Mouse (Mus musculus): ENCODE results near the gene Gm10638.

Gm10638 gene

GRCm38 (mm10) chr8:86740899-86741298, 4.6 kb upstream of the Gm10638 start:
- no peak for DNase-seq

- no peak for DNase-seq
These were observed 3.9 kb upstream of the Gm10638 start for GRCm38 (mm10) chr8:86741627-86742026.

DNA sequence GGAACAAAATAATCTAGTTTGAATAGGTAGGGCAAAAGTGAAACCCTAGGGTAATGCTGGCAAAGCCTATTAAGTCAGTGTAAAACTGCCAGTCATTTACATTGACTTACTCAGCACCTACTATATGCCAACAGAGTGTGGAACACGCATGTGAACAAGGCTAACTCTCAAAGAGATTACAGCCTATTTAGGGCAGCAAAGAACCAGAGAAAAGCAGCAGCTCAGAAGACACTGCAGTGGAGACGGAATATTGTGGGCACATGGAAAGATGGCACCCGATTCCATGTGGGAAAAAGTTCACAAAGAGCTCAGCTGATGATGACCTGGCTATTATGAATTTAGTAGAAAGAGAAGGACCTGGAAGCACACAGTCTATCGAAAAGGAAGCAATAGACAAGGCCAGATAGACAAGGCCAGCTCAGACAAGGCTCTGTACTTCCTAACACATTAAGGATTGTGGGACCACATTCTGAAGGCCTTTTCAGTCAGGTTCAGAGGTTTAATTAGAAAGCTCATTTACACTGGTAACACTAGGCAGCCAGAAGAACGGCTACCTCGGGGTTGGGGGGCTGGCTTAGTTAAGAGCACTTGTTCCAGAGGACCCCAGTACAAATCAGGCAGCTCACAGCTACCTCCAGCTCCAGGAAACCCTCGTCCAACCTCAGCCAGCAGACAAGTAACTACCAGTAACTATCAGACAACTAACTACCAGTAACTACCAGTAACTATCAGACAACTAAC, 2.7 kb upstream of the Gm10638 start:
- DNase-seq, result no peak

DNA sequence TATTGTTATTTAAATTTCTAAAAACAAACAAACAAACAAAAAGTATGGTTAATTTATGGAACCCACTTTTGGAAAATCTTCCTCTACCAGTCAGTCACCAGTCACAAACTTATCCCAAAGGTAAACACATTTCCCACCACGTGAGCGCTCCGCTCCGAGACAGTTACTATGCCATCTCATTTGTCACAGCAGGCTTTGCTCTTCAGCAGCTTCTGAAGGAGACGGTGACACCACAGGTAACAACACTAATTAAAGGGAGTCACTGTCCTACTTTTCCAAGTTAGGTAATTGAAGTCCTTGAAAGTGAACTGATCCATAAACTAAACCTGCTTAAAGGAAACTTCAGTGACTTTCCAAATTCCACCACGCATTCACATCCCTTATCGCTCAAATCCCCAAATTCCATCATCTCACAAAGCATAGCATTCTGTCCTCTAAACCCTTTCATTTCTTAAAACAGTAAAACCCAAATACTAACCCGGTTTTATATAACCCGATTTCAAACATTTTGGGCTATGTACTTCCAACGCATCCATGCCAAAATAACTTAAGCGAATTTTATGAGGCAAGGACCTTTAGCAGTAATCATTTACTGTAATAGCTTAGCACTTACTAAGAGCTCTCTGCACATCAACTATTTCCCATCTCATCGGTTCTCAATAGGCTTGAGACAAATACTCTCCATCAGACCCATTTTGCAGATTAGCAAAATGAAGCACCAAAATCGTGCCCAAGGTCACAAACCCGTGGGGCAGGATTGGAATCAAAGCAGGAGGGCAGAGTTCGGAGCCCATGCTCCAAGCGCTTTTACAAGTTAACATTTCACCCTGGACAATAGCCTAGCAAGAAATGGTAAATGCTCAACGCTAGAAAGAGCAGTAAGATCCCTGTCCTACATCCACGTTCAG, 932 bp upstream of the Gm10638 start:
- no peak for DNase-seq

- DNase-seq, result peak; percentile 95
These were observed 489 bp downstream of the Gm10638 start for GRCm38 (mm10) chr8:86745935-86746441.

DNA sequence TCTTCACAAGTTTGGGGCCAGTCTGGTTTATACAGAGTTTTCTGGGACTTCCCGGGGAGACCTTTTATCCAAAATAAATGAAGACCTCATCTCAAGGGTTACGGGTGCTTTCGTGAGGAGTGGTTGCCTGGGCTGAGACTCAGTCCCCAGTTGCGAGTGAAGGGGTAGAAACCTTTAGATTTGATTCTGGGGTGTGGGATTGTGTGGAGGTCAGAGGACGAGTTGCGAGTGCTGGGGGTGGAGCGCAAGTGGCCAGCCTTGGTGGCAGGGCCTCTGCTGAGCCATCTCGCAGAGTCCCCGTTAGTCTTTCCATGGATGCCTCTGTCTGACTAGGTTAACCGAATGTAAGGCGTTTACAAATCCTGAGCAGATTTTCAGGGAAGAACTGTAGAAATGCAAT, 1.0 kb downstream of the Gm10638 start:
- DNase-seq, result no peak

DNA sequence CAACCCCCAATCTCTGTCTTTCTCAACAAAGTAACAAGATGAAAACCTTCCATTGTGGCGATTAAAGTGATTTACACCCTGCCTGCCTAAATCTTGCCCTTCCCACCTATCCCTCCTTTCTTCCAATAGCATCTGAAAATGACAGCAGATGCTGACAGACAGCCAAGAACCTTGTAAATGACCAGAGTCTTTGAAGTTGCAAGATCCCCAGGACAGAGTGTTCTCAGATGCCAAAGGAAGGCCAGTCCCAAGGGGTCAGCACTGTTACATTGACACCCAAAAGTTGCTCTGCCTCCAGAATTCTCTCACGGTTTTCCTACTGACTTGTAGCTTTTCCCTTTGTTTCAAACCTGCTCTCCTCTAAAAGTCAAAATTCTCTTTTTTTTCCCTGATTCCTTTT, 4.3 kb downstream of the Gm10638 start:
- DNase-seq, result no peak

DNA sequence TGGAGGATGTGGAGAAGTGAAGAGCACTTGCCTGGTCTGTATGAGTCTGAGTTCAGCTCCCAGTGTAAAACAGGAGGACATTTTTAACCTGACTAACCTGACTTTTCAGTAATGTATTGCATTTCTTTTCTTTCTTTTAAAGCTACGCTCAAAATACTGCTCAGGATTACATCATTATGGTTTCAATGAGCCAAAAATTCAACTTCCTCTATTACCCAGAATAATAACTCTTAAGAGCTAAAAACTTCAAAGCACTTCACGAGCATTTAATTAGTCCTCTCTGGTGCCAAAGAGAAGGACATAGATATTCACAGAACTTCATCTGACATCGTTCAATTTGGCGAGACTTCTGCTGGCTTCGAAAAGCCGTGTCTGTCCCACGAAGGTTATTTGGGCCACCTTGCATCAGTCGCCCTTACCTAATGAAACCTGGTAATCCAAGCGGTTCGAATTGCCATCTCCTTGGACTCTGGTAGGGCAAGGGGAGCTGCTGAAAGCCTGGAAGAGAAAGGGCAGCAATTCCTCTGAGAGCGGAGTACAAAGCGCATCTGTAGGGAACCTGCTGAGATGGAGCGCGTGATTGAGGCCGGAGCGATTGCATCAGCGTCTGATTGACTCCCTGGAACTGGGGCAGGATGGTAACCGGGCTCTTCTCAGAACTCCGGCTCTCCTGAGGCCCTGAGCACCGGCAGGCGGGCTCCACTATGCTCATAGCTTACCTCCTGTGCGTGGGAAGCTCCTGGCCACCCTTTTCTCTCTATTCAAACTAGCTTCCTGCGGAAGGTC, 11.6 kb downstream of the Gm10638 start:
- DNase-seq, result peak; percentile 57

DNA sequence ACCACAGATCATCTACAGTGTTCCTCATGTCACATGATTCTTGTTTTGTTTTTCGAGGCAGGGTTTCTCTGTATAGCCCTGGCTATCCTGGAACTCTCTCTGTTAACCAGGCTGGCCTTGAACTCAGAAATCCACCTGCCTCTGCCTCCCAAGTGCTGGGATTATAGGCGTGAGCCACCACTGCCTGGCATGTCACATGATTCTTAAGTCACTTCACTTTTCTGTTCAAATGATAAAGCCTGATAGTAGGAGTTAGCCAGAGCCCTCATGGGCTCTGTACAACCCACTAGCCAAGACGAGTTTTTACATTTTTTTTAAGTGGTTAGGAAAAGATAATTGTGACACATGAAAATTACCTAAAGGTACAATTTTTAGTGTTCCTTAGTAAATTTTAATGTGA, 13.2 kb downstream of the Gm10638 start:
- DNase-seq, result no peak

DNA sequence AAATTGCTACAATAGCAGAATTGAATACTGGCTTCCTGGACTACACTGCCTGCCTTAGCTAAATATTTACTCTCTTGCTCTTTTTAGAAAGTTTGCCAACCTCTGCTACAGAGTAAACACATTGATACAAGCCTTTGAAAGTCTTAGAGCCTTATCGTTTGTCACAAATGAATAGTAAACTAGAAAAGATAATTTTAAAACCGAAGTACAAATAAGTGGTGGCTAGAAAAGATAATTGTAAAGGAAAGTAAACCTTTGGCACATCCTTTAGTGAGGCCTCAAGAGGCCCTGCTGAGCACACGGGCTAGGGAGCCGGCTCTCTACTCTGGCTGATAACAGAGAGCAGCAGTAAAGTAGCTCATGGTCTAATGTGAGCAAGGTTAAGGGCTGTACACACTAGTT, 13.6 kb downstream of the Gm10638 start:
- no peak for DNase-seq

GRCm38 (mm10) chr8:86760746-86761145, 15.2 kb downstream of the Gm10638 start:
- DNase-seq, result no peak

DNA sequence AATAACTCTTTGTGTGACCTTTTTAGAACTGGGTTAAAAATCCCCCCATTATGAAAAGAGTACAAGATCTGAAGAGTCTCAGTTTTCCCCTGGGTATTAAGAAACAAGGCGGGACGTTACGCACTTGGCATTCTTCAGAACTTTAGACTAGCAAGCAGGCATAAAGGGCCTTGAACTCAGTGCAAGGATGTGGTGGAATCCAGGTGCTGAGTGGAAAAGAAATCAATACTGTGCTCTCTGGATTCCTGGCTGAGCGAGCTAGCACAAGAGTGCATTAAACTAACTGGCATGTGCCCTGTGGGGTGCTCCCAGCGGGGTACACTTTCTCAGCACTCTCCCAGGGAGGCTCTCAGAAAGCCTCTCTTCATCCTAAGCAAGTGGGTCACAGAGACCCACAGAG, 17.3 kb downstream of the Gm10638 start:
- DNase-seq, result no peak

GRCm38 (mm10) chr8:86765155-86765554, 19.7 kb downstream of the Gm10638 start:
- DNase-seq, result no peak

DNA sequence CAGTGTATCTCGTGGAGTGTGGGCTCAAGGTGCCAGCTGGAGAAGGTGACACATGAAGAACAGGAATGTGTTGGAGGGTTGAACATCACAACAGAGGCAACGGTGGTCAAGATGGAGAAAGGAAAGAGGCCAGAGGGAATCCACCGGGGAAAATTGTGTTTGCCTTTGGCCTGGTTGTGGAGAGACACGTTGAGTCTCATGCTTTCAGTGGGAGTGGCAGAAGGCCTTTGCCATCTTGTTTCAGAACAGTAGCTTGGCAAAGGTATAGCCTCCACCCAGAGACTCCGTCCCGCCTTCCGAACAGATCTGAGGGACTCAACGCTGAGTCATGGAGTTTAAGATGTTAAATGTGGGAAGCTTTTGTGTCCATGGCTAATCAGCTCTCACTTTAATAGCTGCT, 20.2 kb downstream of the Gm10638 start:
- DNase-seq, result no peak

DNA sequence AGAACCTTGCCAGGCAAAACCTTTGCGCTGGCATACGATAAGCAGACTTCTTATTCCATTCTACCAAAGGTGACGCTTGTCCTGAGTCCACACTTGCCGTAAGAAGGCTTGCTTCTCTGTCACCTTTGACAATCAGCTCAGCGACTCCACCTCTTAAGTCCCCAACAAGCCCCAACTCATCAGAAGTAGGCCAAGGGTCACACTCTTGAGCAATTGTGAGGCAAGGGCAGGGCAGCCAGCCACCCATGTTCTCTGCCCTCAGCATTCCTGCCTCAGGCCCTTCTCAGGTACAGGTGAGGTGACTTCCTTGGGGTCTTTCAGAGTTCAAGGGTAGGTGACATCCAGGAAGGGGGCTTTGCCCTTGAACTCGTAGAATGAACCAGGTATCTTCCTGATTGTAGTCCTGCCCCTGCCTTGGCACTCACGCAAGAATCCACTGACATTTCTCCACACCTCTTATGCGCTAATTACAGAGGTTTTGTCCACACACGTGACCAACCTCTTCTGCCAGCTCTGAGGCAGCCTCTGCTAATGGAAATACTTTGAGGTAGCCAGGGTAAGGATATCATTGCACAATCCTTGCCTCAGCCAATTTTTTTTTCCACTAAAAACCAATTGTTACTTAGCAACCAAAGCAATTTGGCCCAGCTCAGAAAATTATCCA, 21.2 kb downstream of the Gm10638 start:
- DNase-seq, result no peak

DNA sequence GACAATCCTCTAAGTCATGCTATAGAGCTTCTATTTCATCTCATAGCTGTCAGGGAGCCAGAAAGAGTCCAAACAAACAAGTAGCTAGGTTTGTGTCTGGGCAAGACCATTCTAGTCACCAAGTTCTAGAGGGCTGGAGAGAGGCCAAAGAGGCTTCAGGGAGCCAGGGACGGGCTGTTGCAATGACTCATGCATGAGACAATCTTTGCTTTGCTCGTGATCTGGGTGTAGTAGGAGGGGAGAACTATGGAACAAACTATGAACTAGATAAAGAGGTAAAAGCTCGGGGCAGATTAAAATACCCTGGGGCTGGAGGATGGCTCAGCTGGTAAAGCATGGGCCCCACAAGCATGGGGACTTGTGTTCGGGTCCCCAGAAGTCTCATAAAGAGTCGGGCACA, 23.0 kb downstream of the Gm10638 start:
- no peak for DNase-seq

DNA sequence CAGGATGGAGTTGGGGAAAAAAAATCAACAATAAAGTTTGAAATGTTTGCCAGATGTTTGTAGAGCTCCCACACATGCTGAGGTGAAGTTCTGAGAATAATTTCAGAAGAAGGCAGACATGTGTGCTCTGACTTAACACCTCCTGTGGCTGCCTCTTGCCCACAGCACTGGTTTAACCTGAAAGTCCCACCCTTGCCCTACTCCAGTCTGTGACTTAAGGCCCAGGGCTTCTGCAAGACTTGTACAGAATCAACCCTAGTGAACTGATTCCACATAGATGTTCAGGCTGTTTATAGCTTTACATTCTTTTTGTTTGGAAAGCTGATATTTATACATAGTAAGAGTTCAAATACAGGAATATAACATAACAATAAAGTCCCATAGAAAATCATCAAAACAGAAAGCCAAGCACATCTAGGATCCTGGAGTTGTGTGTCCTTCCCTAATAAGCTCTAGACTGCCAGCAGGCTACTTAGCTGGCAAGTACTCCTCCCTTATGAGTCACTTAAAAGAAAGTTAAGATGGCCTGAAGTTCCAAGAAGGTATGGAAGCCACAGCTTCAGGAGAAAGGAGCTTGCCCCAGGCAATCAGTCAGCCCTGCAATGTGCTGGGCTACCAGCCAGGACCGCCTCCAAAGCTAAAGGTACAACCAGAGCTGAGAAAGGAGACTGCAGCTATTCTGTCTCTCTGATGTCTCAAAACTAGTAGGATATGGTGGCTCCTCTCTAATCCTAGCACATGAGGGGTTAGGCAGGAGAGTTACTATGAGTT, 24.6 kb downstream of the Gm10638 start:
- DNase-seq, result no peak

DNA sequence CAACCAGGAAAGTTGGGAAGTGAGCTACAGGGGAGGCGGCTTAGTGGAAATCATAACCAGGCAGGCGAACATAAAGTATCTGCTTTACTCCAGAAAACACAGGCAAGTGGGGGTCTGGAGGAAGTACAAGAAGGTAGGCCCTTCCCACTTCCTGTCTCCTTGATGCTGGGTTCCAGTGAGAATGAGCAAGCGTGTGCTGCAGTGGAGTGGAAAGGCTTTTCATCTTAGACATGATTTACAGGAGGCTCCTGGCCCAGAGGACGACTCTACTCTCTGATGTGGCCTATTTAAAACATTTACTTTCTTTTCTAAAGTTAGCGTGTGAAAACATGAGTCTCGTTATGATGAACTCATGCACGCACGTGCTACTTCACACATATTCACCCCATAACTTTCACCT, 33.7 kb downstream of the Gm10638 start:
- no peak for DNase-seq

GRCm38 (mm10) chr8:86781094-86781493, 35.6 kb downstream of the Gm10638 start:
- DNase-seq, result no peak

- DNase-seq, result no peak
These were observed 41.0 kb downstream of the Gm10638 start for GRCm38 (mm10) chr8:86786498-86786897.

- DNase-seq, result no peak
These were observed 42.5 kb downstream of the Gm10638 start for GRCm38 (mm10) chr8:86787891-86788420.

DNA sequence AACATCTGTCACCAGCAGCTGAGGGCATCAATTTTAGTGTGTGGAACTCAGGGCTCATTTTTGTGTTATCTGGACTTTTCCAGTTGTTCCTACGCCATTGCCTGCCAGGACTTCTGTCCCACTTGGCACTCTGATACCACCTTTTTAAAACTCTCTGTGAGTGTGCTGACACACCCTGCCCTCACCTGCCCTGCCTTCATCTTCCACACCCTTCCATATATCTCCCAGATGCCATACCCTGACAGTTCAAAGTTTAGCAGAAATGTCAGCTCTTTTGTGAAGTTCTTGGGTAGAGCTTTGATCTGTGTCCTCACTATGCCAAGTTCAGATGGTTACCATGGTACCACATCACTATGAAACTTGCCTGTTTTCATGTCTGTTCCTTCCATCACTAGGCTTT, 44.1 kb downstream of the Gm10638 start:
- no peak for DNase-seq
